ENCODE assay signal across 14 mouse cellular contexts in genomic region chr10:89263396-89263795, GRCm38 (mm10).
"Had no signal": no experiment of that assay in that cellular context is flagged by ENCODE, and none has a peak within 500 bp of the region (broad histone marks: within the 10 kb centered on the region; RNA-seq: fewer than 3 reads in every experiment).

No protein-coding gene starts in this region.

- ATAC-seq: liver, embryonic 12.5 days; midbrain, embryonic 13.5 days; midbrain, embryonic 16.5 days had no signal

- DNase-seq: kidney, adult 11 months; kidney, adult 8-10 months; kidney, postnatal 10 days; kidney, postnatal 36 days; liver; lung, adult 18-20 months; lung, postnatal 10 days; lung, postnatal 36 days; retina, postnatal 1 day; spleen, adult 18-20 months; thymus, postnatal 36 days had no signal
